Mouse (Mus musculus) spleen, postnatal 10 days (tissue): ENCODE data around the gene Hist1h2bb.
"Not testable (repeated sequence)": the region's sequence is repeated elsewhere in the genome, so short reads cannot be mapped to it uniquely, and the experiment has no call there.

Source experiments
- DNase-seq, 2 experiments: peaks; one replicate each; pipeline ENCODE4 v3.0.0; 2021 to 2022; ENCODE audit warnings: low spot score in 2 of 2

Hist1h2bb gene

GRCm38 (mm10) chr13:23764324-23765171 lies 18.0 kb downstream of the Hist1h2bb start:
- peak in 1 of 2 experiments; percentile 52 for DNase-seq

- no peak for DNase-seq
Observed at GRCm38 (mm10) chr13:23765172-23765513, 18.6 kb downstream of the Hist1h2bb start.

GRCm38 (mm10) chr13:23766772-23767171 lies 20.2 kb downstream of the Hist1h2bb start:
- no peak for DNase-seq

GRCm38 (mm10) chr13:23768834-23769397 lies 22.4 kb downstream of the Hist1h2bb start:
- no peak for DNase-seq

DNA sequence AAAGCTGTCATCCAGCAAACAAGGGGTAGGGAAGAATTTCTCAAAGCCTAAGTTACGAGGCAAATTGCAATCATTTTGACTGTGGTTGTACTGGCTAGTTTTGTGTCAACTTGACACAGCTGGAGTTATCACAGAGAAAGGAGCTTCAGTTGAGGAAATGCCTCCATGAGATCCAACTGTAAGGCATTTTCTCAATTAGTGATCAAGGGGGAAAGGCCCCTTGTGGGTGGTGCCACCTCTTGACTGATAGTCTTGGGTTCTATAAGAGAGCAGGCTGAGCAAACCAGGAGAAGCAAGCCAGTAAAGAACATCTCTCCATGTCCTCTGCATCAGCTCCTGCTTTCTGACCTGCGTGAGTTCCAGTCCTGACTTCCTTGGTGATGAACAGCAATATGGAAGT lies 23.1 kb downstream of the Hist1h2bb start, which contains the start of gene Trim38:
Gene Trim38, plus strand, starts transcription at position 301 of the 400 bp plus-strand sequence.
- DNase-seq: not testable (repeated sequence)

GRCm38 (mm10) chr13:23772561-23773313 lies 26.2 kb downstream of the Hist1h2bb start:
- peak in 1 of 2 experiments; percentile 66 for DNase-seq

DNA sequence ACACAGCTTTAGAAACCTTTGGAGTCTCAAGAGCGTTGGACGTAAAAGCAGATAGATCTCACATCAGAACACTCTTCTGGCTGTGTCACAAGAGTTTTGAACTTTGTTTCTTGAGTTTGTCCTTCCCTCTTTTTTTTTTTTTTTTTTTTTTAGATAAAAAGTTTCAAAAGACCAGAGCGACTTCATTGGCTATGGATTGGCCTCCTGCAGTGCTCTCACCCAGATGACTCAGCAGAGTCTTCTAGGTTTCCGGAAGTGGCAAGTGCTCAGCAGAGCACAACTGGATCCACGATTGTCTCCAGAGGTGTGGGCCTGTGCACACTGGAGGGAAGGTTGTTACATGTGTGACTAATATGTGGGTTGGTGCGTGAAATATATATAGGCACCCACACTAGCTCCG lies 31.8 kb downstream of the Hist1h2bb start:
- no peak for DNase-seq

GRCm38 (mm10) chr13:23779025-23779424 lies 32.5 kb downstream of the Hist1h2bb start:
- DNase-seq: no peak

DNA sequence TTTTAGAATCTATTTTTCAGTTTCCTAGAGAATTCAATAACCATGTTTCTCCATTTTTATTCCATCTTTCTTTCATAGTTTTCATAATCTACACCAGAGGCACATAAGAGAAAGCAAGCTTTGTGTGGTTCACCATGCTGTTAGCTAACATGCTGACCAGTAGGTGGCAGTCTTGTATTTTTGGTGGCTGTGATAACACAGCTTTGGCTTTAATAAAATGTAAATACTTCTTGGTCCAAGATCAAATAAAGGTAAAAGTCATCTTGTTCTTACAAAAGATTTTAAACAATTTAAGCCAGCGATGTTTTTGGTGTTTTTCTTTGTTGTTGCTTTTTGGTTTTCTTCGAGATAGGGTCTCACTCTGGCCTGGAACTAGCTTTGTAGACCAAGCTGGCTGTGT lies 46.0 kb downstream of the Hist1h2bb start:
- DNase-seq: peak in 1 of 2 experiments; percentile 66
